Mouse (Mus musculus) erythroblast, embryonic 14.5 days (primary cell): Measurements from ENCODE around the gene Tor1b. TPM values are rescaled to one million over a fixed set of nuclear protein-coding genes. Genes with fewer than 3 reads are reported as not detected.
A peak's percentile ranks its signal among the peaks of the same experiment; 100 is the strongest.
"Not testable (repeated sequence)": the region's sequence is repeated elsewhere in the genome, so short reads cannot be mapped to it uniquely, and the experiment has no call there.

Experiments
- H3K27me3 ChIP-seq: 2 replicates; pipeline ENCODE4 v1.6.1; 2012; ENCODE audit warnings: inconsistent platforms; ENCODE audit not compliant: control insufficient read depth
- H3K36me3 ChIP-seq: 2 replicates; pipeline ENCODE4 v1.6.1; 2012; ENCODE audit warnings: mild to moderate bottlenecking, inconsistent platforms; ENCODE audit not compliant: control insufficient read depth
- H3K4me1 ChIP-seq: 2 replicates; pipeline ENCODE4 v1.6.1; 2012; ENCODE audit warnings: inconsistent platforms; ENCODE audit not compliant: control insufficient read depth
- H3K4me3 ChIP-seq: replicated peaks from 2 replicates; pipeline ENCODE3; 2012; ENCODE audit warnings: moderate library complexity, mild to moderate bottlenecking, inconsistent platforms
- H3K9me3 ChIP-seq: 2 replicates; pipeline ENCODE4 v1.6.1; 2012; ENCODE audit warnings: low read length, inconsistent platforms, mixed read lengths; ENCODE audit not compliant: control insufficient read depth
- GATA1 ChIP-seq: IDR thresholded peaks from 2 replicates; pipeline ENCODE4 v1.6.1; 2012; ENCODE audit warnings: low read length, inconsistent platforms, mixed read lengths
- TAL1 ChIP-seq: IDR thresholded peaks from 3 replicates; pipeline ENCODE4 v1.6.1; 2012; ENCODE audit warnings: low read length, inconsistent platforms, mixed read lengths
- polyA plus RNA-seq: library from polyadenylated mRNA; stranded (reverse); fragments of >175 nt; gene quantifications from 2 replicates; pipeline ENCODE4 v1.2.3, GENCODE M21; 2012

Tor1b gene
- polyA plus RNA-seq, 1 experiment: 0.83 TPM

- TF ChIP-seq TAL1 (no peak), GATA1 (no peak)
- Histone ChIP-seq H3K4me1 (peaks cover 20% of the 10 kb centered on the region), H3K4me3 (peak overlapping the region; percentile 52), H3K27me3 (no peaks in the 10 kb centered on the region), H3K9me3 (no peaks in the 10 kb centered on the region), H3K36me3 (no peaks in the 10 kb centered on the region)
Measured at GRCm38 (mm10) chr2:30928893-30929482, 23.8 kb upstream of the Tor1b start.

DNA sequence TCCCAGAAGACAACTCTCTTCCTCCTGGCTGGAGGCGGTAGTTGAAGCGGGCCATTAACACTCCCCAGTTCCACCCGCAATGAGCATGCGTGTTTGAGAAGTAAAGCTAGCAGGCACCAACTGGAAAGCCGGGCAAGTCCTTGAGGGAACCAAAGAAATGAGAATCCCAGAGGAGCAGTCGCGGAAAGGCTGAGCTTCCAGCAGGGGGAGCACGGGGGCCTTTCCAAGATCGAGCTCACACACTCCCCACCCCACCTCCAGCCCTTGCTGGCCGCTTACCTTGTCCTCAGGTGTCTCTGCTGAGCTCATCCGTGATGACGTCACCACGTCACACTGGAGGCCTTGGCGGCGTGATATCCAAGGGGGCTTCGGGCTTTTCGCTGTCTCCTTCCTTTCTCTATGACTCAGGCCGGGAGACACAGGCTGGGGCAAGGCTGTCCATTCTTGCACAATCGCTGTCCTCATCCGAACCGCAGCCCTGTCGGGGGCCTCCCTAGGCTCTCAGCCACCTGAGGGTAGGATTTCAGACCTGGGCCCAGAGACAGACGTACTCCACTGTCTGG, 23.2 kb upstream of the Tor1b start, which contains the start of gene Ptges:
Ptges (minus strand) TSS at position 381 of the 563 bp plus-strand sequence.
- peaks cover under 1% of the 10 kb centered on the region; the same call in 1 of the 2 replicates for H3K27me3 ChIP-seq
- TF ChIP-seq TAL1 (no peak), GATA1 (no peak)
- no peaks in the 10 kb centered on the region for H3K9me3 ChIP-seq
- peaks cover 20% of the 10 kb centered on the region for H3K4me1 ChIP-seq
- peak within 1 kb of the TSS; percentile 52 for H3K4me3 ChIP-seq
- no peaks in the 10 kb centered on the region for H3K36me3 ChIP-seq

DNA sequence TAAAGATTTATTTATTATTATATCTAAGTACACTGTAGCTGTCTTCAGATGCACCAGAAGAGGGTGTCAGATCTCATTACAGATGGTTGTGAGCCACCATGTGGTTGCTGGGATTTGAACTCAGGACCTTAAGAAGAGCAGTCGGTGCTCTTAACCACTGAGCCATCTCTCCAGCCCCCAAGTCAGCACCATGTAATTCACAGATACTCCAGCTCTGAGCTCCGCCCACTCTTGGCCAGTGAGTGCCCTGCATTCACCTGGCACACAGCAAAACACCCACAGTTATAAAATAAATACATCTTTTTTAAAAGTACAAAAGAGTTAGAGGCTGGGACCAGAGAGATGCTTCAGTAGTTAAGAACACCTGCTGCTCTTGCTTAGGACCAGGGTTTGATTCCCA, 21.9 kb upstream of the Tor1b start:
- H3K9me3 ChIP-seq, H3K4me3 ChIP-seq, H3K27me3 ChIP-seq, H3K36me3 ChIP-seq: not testable (repeated sequence)
- H3K4me1 ChIP-seq: peaks cover 20% of the 10 kb centered on the region

GRCm38 (mm10) chr2:30931922-30932321, 20.8 kb upstream of the Tor1b start:
- Histone ChIP-seq H3K36me3 (no peaks in the 10 kb centered on the region), H3K4me3 (no peak overlapping the region), H3K27me3 (peaks cover 4% of the 10 kb centered on the region; the same call in 1 of the 2 replicates), H3K9me3 (no peaks in the 10 kb centered on the region), H3K4me1 (peaks cover 20% of the 10 kb centered on the region)
- TF ChIP-seq GATA1 (no peak), TAL1 (no peak)

DNA sequence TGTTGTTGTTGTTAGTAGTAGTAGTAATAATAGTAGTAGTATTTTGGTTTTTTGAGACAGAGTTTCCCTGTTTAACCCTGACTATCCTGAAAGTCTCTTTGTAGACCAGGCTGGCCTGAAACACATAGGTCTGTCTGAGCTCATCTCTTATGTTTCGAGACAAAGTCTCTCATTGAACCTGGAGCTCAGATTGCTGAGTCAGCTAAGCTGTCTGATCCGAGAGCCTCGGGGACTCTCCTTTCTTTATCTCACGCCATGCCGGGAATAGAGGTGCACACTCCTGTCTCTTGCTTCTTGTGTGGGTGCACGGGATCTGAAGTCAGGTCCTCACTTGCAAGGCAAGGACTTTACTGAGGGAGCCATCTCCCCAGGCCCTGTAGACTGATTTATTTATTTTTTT, 19.7 kb upstream of the Tor1b start:
- peaks cover 19% of the 10 kb centered on the region for H3K4me1 ChIP-seq
- peaks cover 4% of the 10 kb centered on the region; the same call in 1 of the 2 replicates for H3K27me3 ChIP-seq
- no peak overlapping the region for H3K4me3 ChIP-seq
- no peaks in the 10 kb centered on the region for H3K9me3 ChIP-seq
- no peaks in the 10 kb centered on the region for H3K36me3 ChIP-seq
- TF ChIP-seq TAL1: no peak
- TF ChIP-seq GATA1: no peak

DNA sequence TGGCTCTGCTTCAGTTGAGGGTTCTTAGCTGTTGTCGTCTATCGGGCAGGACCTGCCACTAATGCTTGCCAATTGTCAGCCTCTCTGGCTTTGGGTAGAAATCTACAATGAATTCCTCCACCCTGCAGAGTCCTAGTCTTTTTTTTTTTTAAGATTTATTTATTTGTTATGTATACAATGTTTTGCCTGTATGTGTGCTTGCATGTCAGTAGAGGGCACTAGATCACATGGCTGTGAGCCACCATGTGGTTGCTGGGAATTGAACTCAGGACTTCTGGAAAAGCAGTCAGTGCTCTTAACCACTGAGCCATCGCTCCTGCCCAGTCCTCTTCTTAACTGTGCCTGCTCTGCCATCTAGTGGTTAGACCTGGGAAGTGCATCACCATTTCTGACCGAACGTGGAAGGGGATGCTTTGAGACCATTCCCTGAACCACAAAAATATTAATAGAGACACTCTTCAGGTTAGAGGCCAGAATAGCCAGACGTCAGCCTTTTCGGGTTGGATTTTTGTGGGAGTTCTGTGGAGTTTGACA, 18.8 kb upstream of the Tor1b start:
- no peak for TF ChIP-seq TAL1
- no peak for TF ChIP-seq GATA1
- no peaks in the 10 kb centered on the region for H3K36me3 ChIP-seq
- no peak overlapping the region for H3K4me3 ChIP-seq
- H3K9me3 ChIP-seq: no peaks in the 10 kb centered on the region
- peaks cover 4% of the 10 kb centered on the region; the same call in 1 of the 2 replicates for H3K27me3 ChIP-seq
- H3K4me1 ChIP-seq: peaks cover 10% of the 10 kb centered on the region

GRCm38 (mm10) chr2:30936808-30937207, 16.0 kb upstream of the Tor1b start:
- TF ChIP-seq TAL1 (no peak), GATA1 (no peak)
- no peaks in the 10 kb centered on the region for H3K9me3 ChIP-seq
- no peak overlapping the region for H3K4me3 ChIP-seq
- H3K36me3 ChIP-seq: no peaks in the 10 kb centered on the region
- peaks cover 4% of the 10 kb centered on the region; the same call in 1 of the 2 replicates for H3K27me3 ChIP-seq
- H3K4me1 ChIP-seq: peaks cover 4% of the 10 kb centered on the region

GRCm38 (mm10) chr2:30937731-30938130, 15.0 kb upstream of the Tor1b start:
- Histone ChIP-seq H3K4me1 (peaks cover 12% of the 10 kb centered on the region), H3K9me3 (no peaks in the 10 kb centered on the region), H3K36me3 (no peaks in the 10 kb centered on the region), H3K4me3 (no peak overlapping the region), H3K27me3 (peaks cover 4% of the 10 kb centered on the region; the same call in 1 of the 2 replicates)
- TF ChIP-seq GATA1 (no peak), TAL1 (no peak)

- H3K36me3 ChIP-seq: no peaks in the 10 kb centered on the region
- peaks cover 4% of the 10 kb centered on the region; the same call in 1 of the 2 replicates for H3K27me3 ChIP-seq
- no peak for TF ChIP-seq GATA1
- TF ChIP-seq TAL1: no peak
- H3K9me3 ChIP-seq: no peaks in the 10 kb centered on the region
- no peak overlapping the region for H3K4me3 ChIP-seq
- peaks cover 13% of the 10 kb centered on the region for H3K4me1 ChIP-seq
Measured at GRCm38 (mm10) chr2:30938574-30938991, 14.2 kb upstream of the Tor1b start.

DNA sequence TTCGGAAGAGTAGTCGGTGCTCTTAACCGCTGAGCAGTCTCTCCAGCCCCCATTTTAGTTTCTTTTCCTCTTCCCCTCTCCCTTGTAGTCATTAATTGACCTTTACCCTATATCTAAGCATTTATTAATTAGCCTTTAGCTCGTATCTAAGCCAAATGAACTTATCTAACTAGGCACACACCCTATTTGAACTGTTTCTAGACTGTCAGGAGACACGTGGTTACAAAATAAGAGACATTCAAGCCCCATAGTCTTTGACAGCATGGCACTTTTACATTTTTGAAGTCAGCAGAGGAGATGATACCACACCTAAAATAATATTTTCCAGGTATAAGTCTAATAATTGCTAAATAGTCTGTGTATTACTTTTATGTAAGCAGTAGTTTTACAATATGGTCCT, 11.2 kb upstream of the Tor1b start:
- H3K4me1 ChIP-seq: peaks cover 13% of the 10 kb centered on the region
- TF ChIP-seq GATA1 (no peak), TAL1 (no peak)

GRCm38 (mm10) chr2:30942116-30942515, 10.6 kb upstream of the Tor1b start:
- Histone ChIP-seq H3K4me1 (peaks cover 13% of the 10 kb centered on the region), H3K4me3 (peak overlapping the region; percentile 68)
- not testable (repeated sequence) for H3K9me3 ChIP-seq, H3K36me3 ChIP-seq, H3K27me3 ChIP-seq

More for the DNA sequence above, 11.2 kb upstream of the Tor1b start:
- 0 out of 2 replicates have a peak, but pooled peaks cover 2% of the 10 kb centered on the region for H3K27me3 ChIP-seq
- H3K36me3 ChIP-seq: no peaks in the 10 kb centered on the region
- H3K4me3 ChIP-seq: no peak overlapping the region
- no peaks in the 10 kb centered on the region for H3K9me3 ChIP-seq
